Mouse (Mus musculus) gastrocnemius, postnatal 36 days (tissue): ENCODE measurements around the gene Slk. TPM values are rescaled to one million over a fixed set of nuclear protein-coding genes. Genes with fewer than 3 reads are reported as not detected.

Source experiments
- DNase-seq, 2 experiments: peaks; one replicate each; pipeline ENCODE4 v3.0.0; 2022
- intact Hi-C: fragments of 180-260 bp; cut with DNase I; formaldehyde crosslinking; loops from one replicate; pipeline ENCODE4 v1.15.1; 2025
- total RNA-seq, 2 experiments: library from RNA; stranded (reverse); gene quantifications; 2 replicates each; pipeline ENCODE4 v1.2.3; 2021

Gene Slk
- total RNA-seq, 2 experiments from 2014 or later: 24.1 to 28.5 TPM

GRCm38 (mm10) chr19:47649071-47649470 lies 69.6 kb downstream of the Slk start:
- DNase-seq: no peak

GRCm38 (mm10) chr19:47650366-47651159 lies 71.1 kb downstream of the Slk start:
- DNase-seq: no peak
- intact Hi-C loops: no loop called here

More at GRCm38 (mm10) chr19:47649071-47649470, 69.6 kb downstream of the Slk start:
- intact Hi-C loops: no loop called here

GRCm38 (mm10) chr19:47651160-47651480 lies 71.6 kb downstream of the Slk start:
- DNase-seq: no peak

GRCm38 (mm10) chr19:47652255-47652654 lies 72.8 kb downstream of the Slk start:
- DNase-seq: no peak
- intact Hi-C loops: no loop called here

More at GRCm38 (mm10) chr19:47651160-47651480, 71.6 kb downstream of the Slk start:
- intact Hi-C loops: no loop called here

GRCm38 (mm10) chr19:47653173-47653572 lies 73.7 kb downstream of the Slk start:
- intact Hi-C loops: no loop called here
- DNase-seq: no peak

- no peak for DNase-seq
- intact Hi-C loops: no loop called here
Observed at GRCm38 (mm10) chr19:47654896-47655295, 75.4 kb downstream of the Slk start.

- intact Hi-C loops: loop anchor here (1.0 kb wide), 1 partner anchor 162 kb away; no protein-coding TSS in a partner anchor
- peak; percentile 37 to 57 for DNase-seq
Observed at GRCm38 (mm10) chr19:47658914-47659535, 79.5 kb downstream of the Slk start.

- DNase-seq: no peak
- intact Hi-C loops: loop anchor here (1.0 to 10.0 kb wide), 3 partner anchors 67 to 275 kb away; partner anchors contain the start of gene Cfap58
Observed at GRCm38 (mm10) chr19:47659765-47660408, 80.4 kb downstream of the Slk start.

- intact Hi-C loops: loop anchor here (10.0 kb wide), 1 partner anchor 267 kb away; the partner anchor contains the start of gene Cfap58
- DNase-seq: no peak
Observed at GRCm38 (mm10) chr19:47667601-47668000, 88.1 kb downstream of the Slk start.

- no peak for DNase-seq
- intact Hi-C loops: loop anchor here (10.0 kb wide), 1 partner anchor 266 kb away; the partner anchor contains the start of gene Cfap58
Observed at GRCm38 (mm10) chr19:47668399-47668798, 88.9 kb downstream of the Slk start.

- intact Hi-C loops: no loop called here
- DNase-seq: peak in 1 of 2 experiments; percentile 31
Observed at GRCm38 (mm10) chr19:47674419-47674818, 94.9 kb downstream of the Slk start.

- DNase-seq: no peak
- intact Hi-C loops: no loop called here
Observed at GRCm38 (mm10) chr19:47678675-47679074, 99.2 kb downstream of the Slk start.

- no peak for DNase-seq
Observed at GRCm38 (mm10) chr19:47689592-47689991, 110.1 kb downstream of the Slk start.

GRCm38 (mm10) chr19:47691994-47692393 lies 112.5 kb downstream of the Slk start, which contains the start of gene Col17a1:
Gene Col17a1 (minus strand): TSS chr19:47692094.
- no peak for DNase-seq
- intact Hi-C loops: no loop called here

More at GRCm38 (mm10) chr19:47689592-47689991, 110.1 kb downstream of the Slk start:
- intact Hi-C loops: no loop called here

Other genes starting within 250 kb of the Slk start
- gene Sh3pxd2a, start 115.3 kb upstream of the Slk start, total RNA-seq: 10 to 100 TPM; 35.5 to 36.6 TPM
- gene Stn1, start 42.2 kb upstream of the Slk start, total RNA-seq: 1 to 10 TPM; 5.1 TPM
- under 1 TPM; 0.05 to 0.10 TPM for gene Col17a1, start 112.4 kb downstream of the Slk start, total RNA-seq
- 10 to 100 TPM; 71.2 to 79.0 TPM for gene Sfr1, start 152.0 kb downstream of the Slk start, total RNA-seq